Mouse (Mus musculus): ENCODE measurements around the gene Hoxa6. TPM values are rescaled to one million over a fixed set of nuclear protein-coding genes. Genes with fewer than 3 reads are reported as not detected.
A peak's percentile ranks its signal among the peaks of the same experiment; 100 is the strongest.

The Hoxa6 gene
- polyA plus RNA-seq, 1 experiment = not detected

- WGBS = 88% methylated on average over 9 of the region's 9 CpGs
- Histone ChIP-seq H3K4me3 (replicated peaks; ENCODE audit: control insufficient read depth, low read depth, low read length) (no peak overlapping the region), H3K4me1 (ENCODE audit: control insufficient read depth, insufficient read depth, low read length) (no peaks in the 10 kb centered on the region), H3K27ac (ENCODE audit: control insufficient read depth, insufficient read depth, low read depth, low read length, poor library complexity) (no peak overlapping the region)
- TF ChIP-seq CTCF (IDR thresholded peaks at IDR 0.05; ENCODE audit: control insufficient read depth, insufficient read depth, low read length) (no peak), POLR2A (IDR thresholded peaks at IDR 0.05; ENCODE audit: borderline replicate concordance, control insufficient read depth, low read depth, low read length) (no peak)
Observed at GRCm38 (mm10) chr6:52196811-52197210, 11.7 kb downstream of the Hoxa6 start.

- Histone ChIP-seq H3K4me1 (ENCODE audit: control insufficient read depth, insufficient read depth, low read length) (no peaks in the 10 kb centered on the region), H3K27ac (ENCODE audit: control insufficient read depth, insufficient read depth, low read depth, low read length, poor library complexity) (no peak overlapping the region), H3K4me3 (replicated peaks; ENCODE audit: control insufficient read depth, low read depth, low read length) (no peak overlapping the region)
- no peak for TF ChIP-seq CTCF (IDR thresholded peaks at IDR 0.05; ENCODE audit: control insufficient read depth, insufficient read depth, low read length)
- TF ChIP-seq POLR2A (IDR thresholded peaks at IDR 0.05; ENCODE audit: borderline replicate concordance, control insufficient read depth, low read depth, low read length) = no peak
- 90% methylated on average over 10 of the region's 10 CpGs for WGBS
Observed at GRCm38 (mm10) chr6:52194690-52195089, 13.8 kb downstream of the Hoxa6 start.

- Histone ChIP-seq H3K4me1 (ENCODE audit: control insufficient read depth, insufficient read depth, low read length) (no peaks in the 10 kb centered on the region), H3K27ac (ENCODE audit: control insufficient read depth, insufficient read depth, low read depth, low read length, poor library complexity) (no peak overlapping the region), H3K4me3 (replicated peaks; ENCODE audit: control insufficient read depth, low read depth, low read length) (peak overlapping the region; percentile 90)
- TF ChIP-seq POLR2A (IDR thresholded peaks at IDR 0.05; ENCODE audit: borderline replicate concordance, control insufficient read depth, low read depth, low read length) (peak; percentile 68; the same call in 1 of the 2 replicates), CTCF (IDR thresholded peaks at IDR 0.05; ENCODE audit: control insufficient read depth, insufficient read depth, low read length) (no peak)
- 4% methylated on average over 49 of the region's 55 CpGs for WGBS
Observed at GRCm38 (mm10) chr6:52191860-52192550, 16.5 kb downstream of the Hoxa6 start.

- Histone ChIP-seq H3K4me1 (ENCODE audit: control insufficient read depth, insufficient read depth, low read length) (no peaks in the 10 kb centered on the region), H3K27ac (ENCODE audit: control insufficient read depth, insufficient read depth, low read depth, low read length, poor library complexity) (no peak within 1 kb of the TSS), H3K4me3 (replicated peaks; ENCODE audit: control insufficient read depth, low read depth, low read length) (peak within 1 kb of the TSS; percentile 90)
- TF ChIP-seq CTCF (IDR thresholded peaks at IDR 0.05; ENCODE audit: control insufficient read depth, insufficient read depth, low read length) (no peak), POLR2A (IDR thresholded peaks at IDR 0.05; ENCODE audit: borderline replicate concordance, control insufficient read depth, low read depth, low read length) (no peak)
- 7% methylated on average over 89 of the region's 102 CpGs for WGBS
Observed at GRCm38 (mm10) chr6:52190906-52191810, 17.4 kb downstream of the Hoxa6 start, which contains the start of gene Hoxa4. TSS of gene Hoxa4 (minus strand) at chr6:52191753.

- no peak overlapping the region for H3K27ac ChIP-seq (ENCODE audit: control insufficient read depth, insufficient read depth, low read depth, low read length, poor library complexity)
- H3K4me3 ChIP-seq (replicated peaks; ENCODE audit: control insufficient read depth, low read depth, low read length) = no peak overlapping the region
- TF ChIP-seq POLR2A (IDR thresholded peaks at IDR 0.05; ENCODE audit: borderline replicate concordance, control insufficient read depth, low read depth, low read length) (no peak), CTCF (IDR thresholded peaks at IDR 0.05; ENCODE audit: control insufficient read depth, insufficient read depth, low read length) (no peak)
- 85% methylated on average over 23 of the region's 23 CpGs for WGBS
- H3K4me1 ChIP-seq (ENCODE audit: control insufficient read depth, insufficient read depth, low read length) = no peaks in the 10 kb centered on the region
Observed at GRCm38 (mm10) chr6:52190410-52190809, 18.1 kb downstream of the Hoxa6 start.

GRCm38 (mm10) chr6:52189909-52190308 is 18.6 kb downstream of the Hoxa6 start:
- no peak for TF ChIP-seq POLR2A (IDR thresholded peaks at IDR 0.05; ENCODE audit: borderline replicate concordance, control insufficient read depth, low read depth, low read length)
- TF ChIP-seq CTCF (IDR thresholded peaks at IDR 0.05; ENCODE audit: control insufficient read depth, insufficient read depth, low read length) = no peak
- no peak overlapping the region for H3K4me3 ChIP-seq (replicated peaks; ENCODE audit: control insufficient read depth, low read depth, low read length)

GRCm38 (mm10) chr6:52189172-52189591 is 19.3 kb downstream of the Hoxa6 start:
- Histone ChIP-seq H3K4me3 (replicated peaks; ENCODE audit: control insufficient read depth, low read depth, low read length) (no peak overlapping the region), H3K4me1 (ENCODE audit: control insufficient read depth, insufficient read depth, low read length) (no peaks in the 10 kb centered on the region), H3K27ac (ENCODE audit: control insufficient read depth, insufficient read depth, low read depth, low read length, poor library complexity) (no peak overlapping the region)
- no peak for TF ChIP-seq CTCF (IDR thresholded peaks at IDR 0.05; ENCODE audit: control insufficient read depth, insufficient read depth, low read length)
- no peak for TF ChIP-seq POLR2A (IDR thresholded peaks at IDR 0.05; ENCODE audit: borderline replicate concordance, control insufficient read depth, low read depth, low read length)
- 74% methylated on average over 5 of the region's 5 CpGs for WGBS

More at GRCm38 (mm10) chr6:52189909-52190308, 18.6 kb downstream of the Hoxa6 start:
- 83% methylated on average over 8 of the region's 8 CpGs for WGBS
- Histone ChIP-seq H3K27ac (ENCODE audit: control insufficient read depth, insufficient read depth, low read depth, low read length, poor library complexity) (no peak overlapping the region), H3K4me1 (ENCODE audit: control insufficient read depth, insufficient read depth, low read length) (no peaks in the 10 kb centered on the region)

GRCm38 (mm10) chr6:52186500-52186899 is 22.0 kb downstream of the Hoxa6 start:
- H3K27ac ChIP-seq (ENCODE audit: control insufficient read depth, insufficient read depth, low read depth, low read length, poor library complexity) = no peak overlapping the region
- TF ChIP-seq CTCF (IDR thresholded peaks at IDR 0.05; ENCODE audit: control insufficient read depth, insufficient read depth, low read length) (no peak), POLR2A (IDR thresholded peaks at IDR 0.05; ENCODE audit: borderline replicate concordance, control insufficient read depth, low read depth, low read length) (no peak)
- 61% methylated on average over 1 of the region's 1 CpGs for WGBS
- no peak overlapping the region for H3K4me3 ChIP-seq (replicated peaks; ENCODE audit: control insufficient read depth, low read depth, low read length)
- no peaks in the 10 kb centered on the region for H3K4me1 ChIP-seq (ENCODE audit: control insufficient read depth, insufficient read depth, low read length)
